Mouse (Mus musculus) urinary bladder, postnatal 36 days (tissue): ENCODE measurements around the gene Olfml2b.

Experiments used
- DNase-seq, 2 experiments: peaks; one replicate each; pipeline ENCODE4 v3.0.0; 2022; ENCODE audit warnings: low spot score in 2 of 2, mixed read lengths in 1 of 2

The Olfml2b gene

DNA sequence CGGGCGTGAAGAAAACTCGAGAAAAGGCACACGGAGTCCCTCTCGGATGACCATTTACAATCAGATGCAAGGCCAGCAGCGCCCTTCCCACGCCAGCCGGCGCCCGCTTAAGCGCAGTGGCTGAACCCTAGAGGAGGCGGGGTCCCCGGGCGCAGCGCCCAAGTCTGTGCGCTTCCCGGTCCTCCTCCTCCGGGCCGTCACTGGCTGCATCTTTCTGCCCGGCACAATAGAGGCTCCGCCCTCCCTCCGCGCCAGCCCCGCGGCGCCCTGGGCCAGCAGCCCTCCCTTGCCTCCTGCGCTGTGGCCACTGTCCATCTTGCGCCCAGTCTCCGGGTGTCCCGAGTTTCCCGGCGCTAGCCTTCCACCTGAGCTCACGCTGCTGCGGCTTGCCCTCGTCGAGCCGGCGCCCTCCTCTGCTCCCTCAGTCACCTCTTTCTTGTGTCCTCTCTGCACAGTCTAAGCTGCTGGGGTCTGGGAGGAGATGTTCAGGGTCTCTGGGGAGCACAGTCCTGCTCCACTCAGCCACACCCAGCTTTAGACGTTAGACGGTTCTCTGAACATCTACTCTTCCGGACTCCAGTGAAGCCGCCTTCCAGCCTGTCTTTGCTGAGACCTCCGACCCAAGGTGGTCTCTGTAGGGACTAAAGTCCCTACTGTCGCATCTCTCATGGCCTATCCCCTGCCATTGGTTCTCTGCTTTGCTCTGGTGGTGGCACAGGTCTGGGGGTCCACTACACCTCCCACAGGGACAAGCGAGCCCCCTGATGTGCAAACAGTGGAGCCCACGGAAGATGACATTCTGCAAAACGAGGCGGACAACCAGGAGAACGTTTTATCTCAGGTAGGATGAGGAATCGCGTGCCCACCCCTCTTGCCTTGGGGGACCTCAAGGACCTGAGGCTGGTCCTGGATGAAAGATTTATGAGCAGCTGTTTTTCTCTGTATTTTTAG is at the start of gene Olfml2b:
Gene Olfml2b, plus strand, starts transcription at position 278 of the 951 bp plus-strand sequence.
- DNase-seq, result peak; percentile 69 to 85

DNA sequence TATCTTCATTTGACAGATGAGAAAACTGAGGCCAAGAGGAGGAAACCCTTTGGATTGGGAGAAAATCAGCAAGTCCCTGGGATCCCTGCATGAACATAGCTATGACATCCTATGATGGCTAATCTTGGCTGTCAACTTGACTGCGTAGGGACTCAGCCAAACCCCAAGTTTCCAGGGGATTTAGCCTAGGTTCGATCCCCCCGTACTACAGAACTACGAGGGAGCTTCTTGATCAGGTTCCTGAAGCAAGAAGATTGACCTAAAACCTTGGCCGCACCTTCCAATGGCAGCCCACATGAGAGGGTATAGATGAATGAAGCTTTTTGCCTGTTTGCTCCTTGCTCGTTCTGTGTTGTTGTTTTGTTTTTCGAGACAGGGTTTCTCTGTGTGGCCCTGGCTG is 49.8 kb upstream of the Olfml2b start:
- DNase-seq, result no peak

DNA sequence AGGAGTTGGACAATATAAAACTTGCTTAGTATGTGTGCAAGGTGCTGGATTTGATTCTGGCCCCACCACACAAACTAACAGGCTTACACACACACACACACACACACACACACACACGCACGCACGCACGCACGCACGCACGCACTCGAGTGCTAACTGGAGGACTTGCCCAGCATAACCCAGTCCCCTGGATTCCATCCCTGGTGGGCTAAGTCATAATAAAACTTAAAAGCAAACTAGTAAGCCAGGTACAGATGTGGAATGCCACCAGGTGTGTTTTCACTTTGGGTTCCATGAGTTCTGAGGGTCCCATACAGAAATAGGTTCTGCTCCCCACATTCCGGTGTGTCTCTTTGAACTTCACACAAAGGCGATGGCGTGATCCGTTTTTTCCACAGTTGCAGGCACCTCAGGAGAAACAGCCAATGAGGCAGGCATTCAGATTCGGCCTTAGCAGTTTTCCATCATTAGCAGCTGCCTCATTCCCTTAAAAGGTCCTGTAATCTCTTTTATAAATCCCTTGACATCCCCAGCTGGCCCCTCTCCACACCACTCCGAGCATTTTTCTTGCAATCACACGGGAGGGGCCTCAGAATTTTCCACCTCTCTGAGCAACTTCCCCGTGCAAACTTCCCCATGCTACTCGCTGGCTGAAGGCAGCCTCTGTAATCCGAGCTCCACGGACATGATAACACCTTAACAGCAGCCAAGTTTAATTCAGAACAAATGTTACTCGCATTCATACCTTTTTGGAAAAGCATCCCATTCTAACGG is 38.9 kb upstream of the Olfml2b start:
- DNase-seq, result no peak

DNA sequence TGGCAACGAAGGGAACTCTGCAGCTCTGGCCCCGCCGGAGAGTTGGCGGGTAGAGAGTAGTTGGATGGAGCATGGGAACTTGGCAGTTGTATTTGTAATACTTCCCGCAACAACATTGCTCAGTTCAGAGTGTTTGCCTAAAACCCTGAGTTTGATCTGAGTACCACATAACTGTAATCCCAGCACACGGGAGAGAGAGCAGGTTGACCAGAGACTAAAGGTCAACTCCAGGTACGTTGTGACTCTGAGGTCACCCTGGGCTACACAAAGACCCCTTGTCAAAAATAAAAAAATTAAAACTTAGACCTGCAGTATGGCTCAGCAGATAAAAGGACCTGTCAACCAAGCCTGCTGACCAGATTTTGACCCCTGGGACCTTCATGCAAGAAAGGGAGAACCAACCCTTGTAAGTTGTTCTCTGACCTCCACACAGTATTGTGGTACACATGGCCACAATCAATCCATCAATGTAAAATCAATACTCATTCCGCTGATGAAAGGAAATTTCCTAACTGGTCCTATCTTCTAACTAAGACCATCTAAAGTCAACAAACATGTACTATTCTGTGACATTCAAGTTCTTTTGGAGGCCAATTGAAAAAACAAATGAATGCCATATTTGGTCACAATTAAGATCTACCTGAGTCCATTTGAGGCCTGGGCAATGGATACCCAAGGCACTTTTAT is 37.0 kb upstream of the Olfml2b start:
- DNase-seq, result no peak

DNA sequence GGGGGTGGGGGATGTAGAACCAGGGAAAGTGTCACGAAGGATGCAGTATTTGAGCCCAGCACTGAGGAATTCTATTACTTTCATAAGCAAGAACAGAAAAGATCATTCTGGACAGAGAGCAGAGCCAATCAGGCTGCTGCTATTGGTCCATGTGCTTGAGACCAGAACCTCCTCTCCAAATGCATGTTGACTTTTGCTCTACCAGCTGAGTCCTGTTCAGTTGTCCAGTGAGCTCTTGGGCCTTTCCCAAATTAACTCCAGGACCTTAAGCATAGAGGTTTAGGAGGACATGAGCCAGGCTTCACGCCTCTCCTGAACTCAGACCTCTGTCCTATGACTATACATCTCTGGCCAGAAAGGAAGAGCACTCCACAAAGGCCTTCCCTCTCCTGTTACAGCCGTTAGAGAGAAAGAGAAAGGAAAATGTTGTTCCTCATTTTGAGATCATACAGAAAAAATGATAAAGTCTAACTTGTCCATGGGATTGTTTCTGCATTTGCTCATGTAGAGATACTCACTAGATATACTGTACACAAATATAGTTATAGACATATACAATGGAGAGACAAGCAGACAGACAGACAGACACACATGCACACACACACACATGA is 35.8 kb upstream of the Olfml2b start:
- DNase-seq, result no peak

DNA sequence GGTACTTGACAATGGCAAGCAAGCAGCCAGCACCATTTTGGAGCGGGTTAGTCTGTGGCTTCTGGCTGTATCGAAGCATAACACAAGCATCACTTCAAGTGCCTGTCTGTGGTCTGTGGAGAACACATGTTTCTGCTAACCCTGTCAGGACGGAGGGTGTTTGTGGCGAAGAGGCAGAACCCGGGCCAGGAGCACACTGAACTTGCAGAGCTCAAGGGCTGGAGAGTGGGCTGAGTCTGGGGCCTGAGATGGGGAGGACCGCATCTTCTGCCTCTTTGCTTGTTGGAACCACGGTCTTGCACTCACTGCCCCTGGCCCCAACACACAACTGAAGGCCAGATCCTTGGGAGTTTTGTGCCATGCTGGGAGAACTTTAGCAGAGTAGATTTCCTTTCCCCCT is 34.5 kb upstream of the Olfml2b start:
- DNase-seq, result no peak

DNA sequence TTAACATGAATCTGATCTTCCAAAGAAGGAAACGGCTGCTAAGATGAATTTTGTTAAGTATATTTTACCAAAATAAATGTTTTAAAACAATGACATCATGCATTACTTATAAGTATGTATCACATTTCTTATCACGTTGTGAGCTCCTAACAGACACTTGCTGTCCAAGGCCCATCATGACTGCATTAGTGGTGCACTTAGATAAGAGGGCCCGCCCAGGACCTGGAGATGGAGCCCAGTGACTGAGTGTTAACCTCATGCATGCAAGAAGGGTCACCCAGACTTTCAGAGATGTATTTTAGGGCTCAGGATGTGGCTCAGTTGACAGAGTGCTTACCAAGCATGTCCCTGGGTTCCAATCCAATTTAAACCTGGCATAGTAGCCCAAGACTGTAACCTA is 34.0 kb upstream of the Olfml2b start:
- DNase-seq, result no peak

DNA sequence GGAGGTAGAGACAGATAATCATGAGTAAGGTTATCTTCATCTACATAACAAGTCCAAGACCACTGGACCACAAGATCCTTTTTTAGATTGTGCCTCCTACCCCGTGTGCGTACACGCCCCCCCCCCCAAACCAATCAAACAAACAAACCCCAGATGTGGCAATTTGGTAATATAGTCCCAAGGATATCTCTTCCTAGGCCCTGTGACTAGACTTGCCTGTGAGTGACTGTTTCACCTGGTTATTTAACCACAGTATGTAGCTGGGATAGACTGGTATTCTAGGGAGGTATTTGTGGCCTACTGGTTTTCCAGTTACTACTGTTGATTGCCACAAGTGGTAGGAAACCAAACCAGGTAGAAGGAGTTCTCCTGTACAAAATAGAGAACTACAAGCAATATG is 33.6 kb upstream of the Olfml2b start:
- no peak for DNase-seq

DNA sequence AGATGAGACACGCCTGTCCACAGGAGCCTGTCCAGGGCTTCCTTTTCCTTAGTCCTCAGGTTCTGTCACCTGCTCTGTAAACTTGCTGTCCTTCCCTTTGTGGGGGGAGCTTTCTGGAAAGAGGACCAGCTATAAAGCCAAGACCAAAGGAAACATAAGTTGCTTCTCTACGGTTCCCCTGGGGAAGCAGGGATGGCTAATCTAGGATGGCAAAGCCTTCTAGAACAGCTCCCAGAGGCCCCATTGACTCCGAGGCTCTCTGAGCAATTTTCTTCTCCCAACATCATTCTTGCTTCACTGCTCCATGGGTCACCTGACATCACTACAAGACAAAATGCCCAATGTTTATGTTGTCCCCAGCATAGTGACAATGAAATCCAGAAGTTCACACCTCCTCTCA is 32.7 kb upstream of the Olfml2b start:
- DNase-seq, result no peak

DNA sequence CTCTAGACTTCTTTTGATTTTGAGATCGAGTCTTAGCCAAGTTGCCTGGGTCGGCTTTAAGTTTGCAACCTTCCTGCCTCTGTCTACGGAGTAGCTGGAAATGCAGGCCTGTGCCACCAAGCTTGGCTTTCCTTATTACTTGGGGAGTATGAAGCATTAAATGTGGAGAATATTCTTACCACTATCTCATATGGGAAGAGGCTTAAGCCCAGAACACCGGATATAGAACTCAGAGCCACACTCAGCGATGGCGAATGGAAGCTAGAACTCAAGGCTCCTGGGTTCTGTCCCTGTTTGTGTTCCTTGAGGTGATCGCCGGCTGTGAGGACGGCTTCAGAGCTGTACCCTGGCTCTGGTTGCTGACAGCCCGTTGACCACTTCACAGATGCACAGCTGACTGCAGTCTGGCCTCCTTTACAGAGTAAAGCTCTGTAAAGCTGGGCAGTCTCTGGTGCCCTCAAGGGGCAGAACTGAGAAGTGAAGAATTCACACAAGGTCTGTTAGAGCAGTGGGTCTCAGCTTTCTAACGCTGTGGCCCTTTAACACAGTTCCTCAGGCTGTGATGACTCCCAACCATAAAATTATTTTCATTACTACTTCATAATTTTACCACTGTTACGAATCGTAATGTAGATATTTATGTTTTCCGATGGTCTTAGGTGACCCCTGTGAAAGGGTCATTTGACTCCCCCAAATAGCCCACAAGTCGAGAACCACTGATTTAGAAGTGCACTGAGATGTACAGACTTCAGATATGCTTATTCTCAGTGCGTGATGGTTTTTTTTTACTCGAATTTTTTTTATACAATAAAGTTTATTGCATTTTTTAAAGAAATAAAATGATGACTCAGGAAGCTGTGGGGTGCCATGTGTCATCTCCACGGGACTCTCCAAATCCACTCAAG is 31.1 kb upstream of the Olfml2b start:
- DNase-seq, result peak; percentile 30 to 33

DNA sequence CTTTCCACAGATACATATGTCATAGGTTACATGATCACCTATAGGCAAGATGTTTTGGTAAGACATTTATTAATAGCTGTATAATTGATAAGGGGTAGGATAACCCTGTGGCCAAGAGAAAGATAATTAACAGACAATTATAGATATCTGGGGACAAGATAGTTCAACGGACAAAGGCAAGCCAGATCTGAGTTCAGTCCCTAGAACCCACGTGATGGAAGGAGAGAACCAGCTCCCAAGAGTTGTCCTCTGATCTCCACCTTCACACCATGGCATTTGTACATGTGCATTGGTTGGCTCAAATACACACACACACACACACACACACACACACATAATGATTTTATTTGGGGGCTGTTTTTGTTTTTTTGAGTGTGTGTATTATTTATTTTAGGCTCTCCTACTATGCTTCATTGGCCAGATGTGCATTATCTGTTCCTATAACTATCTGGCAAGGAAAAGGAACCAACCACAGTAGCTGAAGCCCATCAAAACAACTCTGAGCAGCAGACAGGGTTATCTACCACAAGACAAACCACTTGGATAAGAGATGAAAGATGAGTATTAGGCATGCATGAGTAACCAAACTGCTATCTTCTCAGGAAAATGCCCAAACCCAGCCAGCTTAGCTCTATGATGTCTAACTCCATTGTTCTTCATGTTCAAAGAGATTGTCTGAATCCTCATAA is 24.5 kb upstream of the Olfml2b start:
- DNase-seq, result no peak

DNA sequence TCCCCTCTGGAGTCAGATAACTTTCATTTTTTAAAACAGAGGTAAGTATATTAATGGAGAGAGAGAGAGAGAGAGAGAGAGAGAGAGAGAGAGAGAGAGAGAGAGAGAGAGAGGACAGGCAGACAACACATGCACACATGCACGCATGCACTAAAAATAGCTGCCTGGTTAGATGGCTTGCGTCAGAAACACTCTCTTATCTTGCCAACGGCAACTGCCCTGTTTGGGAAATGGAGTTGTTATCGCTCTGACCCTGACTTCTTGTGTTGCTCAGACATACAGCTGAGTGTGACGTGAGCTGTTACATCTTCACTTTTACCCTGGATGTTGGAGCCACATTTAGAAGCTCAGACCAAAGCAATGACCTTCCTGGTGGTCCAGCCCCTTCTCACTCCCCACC is 21.4 kb upstream of the Olfml2b start:
- DNase-seq, result no peak

DNA sequence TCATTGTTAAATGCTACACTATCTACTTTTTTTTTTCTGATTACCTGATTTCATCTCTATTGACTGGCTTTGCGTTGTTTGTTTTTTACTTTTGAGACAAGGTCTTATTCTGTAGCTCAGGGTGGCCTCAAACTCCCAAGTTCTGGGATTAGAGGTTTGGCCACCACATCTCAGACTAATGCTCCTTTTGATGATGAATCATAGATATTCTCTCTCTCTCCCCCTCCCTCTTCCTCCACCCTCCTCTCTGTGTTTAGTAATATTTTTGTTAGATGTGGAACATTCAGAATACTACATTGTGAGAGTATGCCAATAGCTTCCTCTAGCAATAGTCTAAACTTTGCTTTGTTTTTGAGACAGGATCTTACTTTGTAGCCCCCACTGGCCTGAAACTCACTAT is 20.9 kb upstream of the Olfml2b start:
- no peak for DNase-seq

DNA sequence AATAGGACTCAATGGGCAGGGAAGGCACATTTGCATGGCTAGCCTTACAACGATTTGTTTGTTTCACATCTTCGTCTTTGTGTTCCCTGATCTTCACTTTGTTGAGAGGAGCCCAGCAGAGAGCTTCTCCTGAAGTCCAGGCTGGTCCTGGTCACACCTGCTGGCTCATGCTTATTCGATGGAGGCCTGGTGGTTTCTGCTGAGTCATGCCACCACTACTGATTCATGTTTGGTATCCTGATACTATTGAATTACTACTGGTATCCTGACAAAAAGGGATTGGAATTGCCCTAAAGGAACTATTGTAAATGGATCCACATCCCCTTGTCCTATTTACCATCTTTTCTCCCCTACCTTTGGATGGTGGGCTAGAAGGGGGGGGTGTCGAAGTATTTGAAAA is 13.8 kb upstream of the Olfml2b start:
- no peak for DNase-seq

DNA sequence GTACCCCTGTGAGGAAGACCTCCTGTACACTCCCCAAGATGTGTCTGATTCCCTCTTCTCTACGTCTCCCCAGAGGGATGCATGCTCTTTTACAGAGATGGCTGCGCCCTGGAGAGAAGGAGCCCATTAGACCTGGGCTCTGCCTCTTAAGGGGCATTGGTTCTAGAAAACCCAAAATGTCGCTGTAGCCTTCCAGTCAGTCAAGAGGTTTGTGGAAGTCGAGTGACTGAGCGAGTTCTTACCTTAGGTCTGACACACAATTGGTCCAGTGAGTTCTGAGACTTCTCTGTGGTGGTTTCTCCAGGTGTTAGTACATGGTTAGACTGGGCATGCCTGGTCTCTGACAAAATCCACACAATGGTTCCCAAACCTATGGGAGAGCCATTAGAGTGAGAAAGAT is 12.8 kb upstream of the Olfml2b start:
- no peak for DNase-seq

DNA sequence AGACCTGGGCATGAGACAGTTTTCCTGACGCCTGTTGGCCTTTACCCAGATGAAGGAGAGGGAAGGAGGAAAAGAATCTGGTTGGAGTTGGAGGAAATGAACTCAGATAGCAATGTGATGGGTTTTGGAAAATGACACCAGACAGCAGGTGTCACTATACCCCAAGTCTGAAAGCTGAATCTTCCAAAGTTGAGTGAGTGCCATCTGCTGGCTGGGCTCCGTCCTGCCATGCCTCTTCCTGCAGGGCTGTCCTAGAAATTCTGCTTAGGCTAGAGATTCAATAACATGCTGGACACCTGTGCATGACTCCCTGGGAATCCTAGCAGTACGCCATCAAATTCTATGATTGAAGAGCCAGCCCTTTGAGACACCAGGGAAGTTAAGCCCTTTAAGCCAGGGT is 11.9 kb upstream of the Olfml2b start:
- peak; percentile 68 to 79 for DNase-seq

DNA sequence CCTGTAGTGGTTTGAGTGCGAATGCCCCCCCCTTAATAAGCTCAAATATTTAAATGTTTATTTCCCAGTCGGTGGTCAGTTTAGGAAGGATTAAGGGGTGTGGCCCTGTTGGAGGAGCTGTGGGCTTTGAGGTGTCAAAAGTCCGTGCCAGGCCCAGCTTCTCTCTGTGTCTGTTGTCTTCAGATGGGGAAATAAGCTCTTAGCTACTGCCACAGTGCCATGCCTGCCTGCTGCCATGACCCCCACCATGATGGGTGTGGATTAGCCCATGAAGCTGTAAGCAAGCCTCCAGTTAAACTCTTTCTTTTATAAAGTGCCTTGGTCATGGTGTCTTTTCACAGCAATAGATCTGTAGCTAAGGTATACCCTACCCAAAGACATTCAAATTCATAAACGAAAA is 11.5 kb upstream of the Olfml2b start:
- no peak for DNase-seq

DNA sequence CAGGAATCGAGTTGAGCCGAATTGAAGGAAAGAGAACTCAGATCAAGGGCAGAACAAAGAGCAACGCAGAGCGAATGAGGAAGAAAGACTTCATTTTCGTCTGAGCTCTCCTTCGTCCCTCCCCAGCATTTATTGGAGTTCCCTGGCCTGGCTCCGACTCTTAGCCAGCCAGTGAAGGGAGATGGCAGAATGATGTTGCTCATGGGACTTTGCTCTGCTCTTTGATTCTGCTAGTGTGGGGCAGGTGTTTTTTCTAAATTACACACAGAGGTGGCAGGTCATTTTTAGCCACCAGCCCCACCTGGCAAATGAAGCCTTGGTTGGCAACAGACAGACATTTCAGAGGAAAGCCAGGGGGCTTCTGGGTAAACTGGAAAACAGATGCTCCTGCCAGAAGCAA is 5.4 kb upstream of the Olfml2b start:
- DNase-seq, result no peak

DNA sequence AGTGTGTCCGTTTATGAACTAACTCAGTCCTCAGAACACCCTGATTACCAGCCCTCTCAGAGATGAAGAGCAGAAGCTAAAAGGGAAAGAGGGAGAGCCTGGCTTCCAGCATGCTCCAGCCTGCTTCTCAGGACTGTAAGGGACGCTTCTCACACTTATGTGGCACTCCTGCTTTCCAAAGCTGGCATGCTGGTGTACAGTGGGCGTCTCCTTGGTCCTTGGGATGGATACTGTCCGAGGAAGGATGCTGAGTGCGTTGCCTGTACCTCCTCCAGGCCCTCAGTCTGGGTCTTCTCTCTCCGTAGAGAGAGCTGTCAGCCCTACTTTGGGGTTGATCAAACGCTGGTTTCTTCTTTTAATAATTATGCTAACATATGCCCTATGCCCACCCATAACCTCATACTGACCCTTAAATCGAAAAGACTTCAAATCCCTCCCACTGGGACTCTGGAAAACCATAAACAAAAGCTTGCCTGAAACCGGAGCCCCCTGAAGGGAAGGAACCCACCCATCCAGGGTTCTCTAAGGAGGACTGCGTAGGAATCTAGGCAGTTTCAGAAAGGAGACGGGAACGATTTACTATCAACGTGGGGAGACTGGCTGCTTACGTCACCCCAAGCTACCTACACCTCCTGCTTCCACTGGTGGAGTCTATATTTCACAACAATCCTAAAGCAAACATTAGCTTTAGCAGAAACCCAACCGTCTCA is 1.7 kb downstream of the Olfml2b start:
- DNase-seq, result no peak
